Mouse (Mus musculus) midbrain, postnatal 0 days (tissue): ENCODE data around the gene 6720489N17Rik. TPM values are rescaled to one million over a fixed set of nuclear protein-coding genes. Genes with fewer than 3 reads are reported as not detected.
"Not testable (repeated sequence)": the region's sequence is repeated elsewhere in the genome, so short reads cannot be mapped to it uniquely, and the experiment has no call there.

Experiments used
- ATAC-seq: fragments of 200-750 bp; cut with Nextera tagmentation; 2 replicates; pipeline ENCODE4 v1.8.0; 2017; ENCODE audit warnings: moderate number of reproducible peaks, mild to moderate bottlenecking, moderate TSS enrichment, moderate library complexity; ENCODE audit not compliant: low FRiP score
- DNase-seq: peaks from one replicate; pipeline ENCODE4 v3.0.0-alpha.2; 2015; ENCODE audit warnings: low spot score
- H3K27ac ChIP-seq: fragments of 300-500 bp; sonication (generic); 2 replicates; pipeline ENCODE4 v1.5.1; 2014; ENCODE audit warnings: low read depth, mild to moderate bottlenecking, low read length, mixed read lengths
- H3K27me3 ChIP-seq: fragments of 300-500 bp; sonication (generic); 2 replicates; pipeline ENCODE4 v1.6.1; 2014; ENCODE audit warnings: low read length, control low read depth, mixed read lengths; ENCODE audit not compliant: insufficient read depth
- H3K36me3 ChIP-seq: fragments of 300-500 bp; sonication (generic); 2 replicates; pipeline ENCODE4 v1.6.1; 2014; ENCODE audit warnings: low read length, control low read depth, mixed read lengths; ENCODE audit not compliant: insufficient read depth
- H3K4me1 ChIP-seq: fragments of 300-500 bp; sonication (generic); 2 replicates; pipeline ENCODE4 v1.6.1; 2014; ENCODE audit warnings: mild to moderate bottlenecking, control low read depth, antibody characterized with exemption, low read length, mixed read lengths; ENCODE audit not compliant: insufficient read depth
- H3K4me2 ChIP-seq: fragments of 300-500 bp; sonication (generic); 2 replicates; pipeline ENCODE4 v1.6.1; 2014; ENCODE audit warnings: low read depth, mild to moderate bottlenecking, low read length, mixed read lengths; ENCODE audit not compliant: poor library complexity, severe bottlenecking
- H3K4me3 ChIP-seq: fragments of 300-500 bp; sonication (generic); 2 replicates; pipeline ENCODE4 v1.5.1; 2014; ENCODE audit warnings: low read depth, mild to moderate bottlenecking, low read length, moderate library complexity
- H3K9ac ChIP-seq: fragments of 300-500 bp; sonication (generic); replicated peaks from 2 replicates; pipeline ENCODE4 v1.6.1; 2014; ENCODE audit warnings: mild to moderate bottlenecking, low read length, moderate library complexity, mixed read lengths; ENCODE audit not compliant: poor library complexity, severe bottlenecking
- H3K9me3 ChIP-seq: fragments of 300-500 bp; sonication (generic); 2 replicates; pipeline ENCODE4 v1.6.1; 2016; ENCODE audit warnings: low read length, control low read depth
- CTCF ChIP-seq: IDR thresholded peaks from 2 replicates; pipeline ENCODE4 v1.5.1; 2016; ENCODE audit warnings: antibody characterized with exemption, mild to moderate bottlenecking
- WGBS: fragments of 180-500 bp; shearing (Covaris S2); extraction: QIAGEN DNeasy Blood & Tissue Kit; methylation state at CpG from one replicate; pipeline ENCODE4 v1.1.7; 2014; 5-methylcytosine and 5-hydroxymethylcytosine counted together
- microRNA-seq: library from miRNA; unstranded; fragments of <30 nt; microRNA quantifications from one replicate; pipeline ENCODE4, GENCODE M21; 2016; ENCODE audit warnings: borderline number of aligned reads
- polyA plus RNA-seq: library from polyadenylated mRNA; unstranded; fragments of >200 nt; fragmentation: Nextera tagmentation; extraction: Ambion mirVana; gene quantifications from 2 replicates; pipeline ENCODE4 v1.2.1, GENCODE M21; 2015
- total RNA-seq: library from RNA; depleted of rRNA; stranded (reverse); fragments of >200 nt; gene quantifications from 2 replicates; pipeline ENCODE4 v1.2.3, GENCODE M21; 2014; rRNA removed

The 6720489N17Rik gene
- total and polyA plus RNA-seq, 2 experiments from 2014 or later: 4.1 to 6.3 TPM

DNA sequence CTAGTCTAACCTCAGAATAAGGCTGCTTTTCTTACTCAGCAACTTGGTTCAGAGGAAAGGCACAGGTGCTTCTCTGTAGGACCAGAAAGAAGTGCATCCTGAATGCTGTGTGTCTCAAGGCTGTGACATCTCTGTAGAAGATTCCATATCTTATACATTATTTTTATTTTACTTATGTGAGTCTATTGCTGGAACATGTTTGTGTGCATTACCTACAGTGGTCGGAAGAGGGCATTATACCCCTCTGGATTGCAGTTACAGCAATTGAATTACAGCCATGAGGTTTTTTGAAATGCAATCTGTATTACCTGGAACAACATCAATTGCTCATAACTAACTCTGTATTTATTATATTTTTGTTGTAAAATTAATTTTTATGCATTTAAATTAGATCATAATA lies 62.3 kb downstream of the 6720489N17Rik start:
- not testable (repeated sequence) for ATAC-seq, H3K9ac ChIP-seq, H3K9me3 ChIP-seq, H3K27ac ChIP-seq, H3K27me3 ChIP-seq, H3K4me3 ChIP-seq, H3K36me3 ChIP-seq, DNase-seq, H3K4me2 ChIP-seq, H3K4me1 ChIP-seq
- peak; percentile 36; the same call in 1 of the 2 replicates for TF ChIP-seq CTCF
- 19% methylated on average over 1 of the region's 1 CpGs for WGBS

DNA sequence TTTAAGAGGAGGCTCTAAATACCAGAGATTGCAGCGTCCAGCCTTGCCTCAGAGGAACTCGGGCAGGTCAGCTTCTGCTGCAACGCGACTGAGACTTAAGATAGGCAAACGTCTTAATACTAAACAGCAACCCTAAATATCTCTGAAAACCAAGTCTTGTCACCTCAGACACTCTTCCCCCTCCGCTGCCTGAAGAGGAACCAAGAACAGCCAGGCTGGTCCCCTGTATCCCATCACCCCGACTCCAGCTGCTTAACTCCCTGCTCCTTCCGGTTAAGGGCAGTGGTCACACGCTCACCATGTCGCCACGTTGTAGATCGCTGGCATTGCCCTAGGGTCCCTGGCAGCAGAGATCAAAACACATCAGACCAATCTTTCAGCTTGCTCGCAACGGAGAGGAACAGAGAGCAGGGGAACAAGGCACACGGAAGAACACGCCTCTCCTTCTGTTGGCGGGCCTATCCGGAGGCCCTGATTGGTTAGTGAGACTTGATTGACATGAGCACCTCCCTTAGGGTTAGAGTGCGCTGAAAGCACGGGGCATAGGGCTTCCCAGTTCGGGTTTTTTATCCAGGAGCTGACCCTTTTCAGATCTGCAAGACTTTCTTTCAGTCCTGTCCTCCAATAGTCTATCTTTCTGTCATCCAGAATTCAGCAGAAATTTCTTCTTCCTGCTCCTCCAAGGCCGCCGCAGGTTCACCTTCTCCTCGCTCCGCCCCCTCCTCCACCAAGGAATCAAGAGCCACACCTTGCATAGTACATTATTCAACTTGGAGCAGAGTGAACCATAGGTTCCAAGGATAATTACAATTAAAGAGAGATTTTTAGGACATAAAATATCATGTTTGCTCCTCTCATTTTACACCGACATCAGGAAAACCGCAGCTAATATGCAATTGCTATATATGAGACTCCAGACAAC lies 65.5 kb downstream of the 6720489N17Rik start, which contains the start of gene Zfp935:
Gene Zfp935 (minus strand): TSS at position 323 of the 922 bp plus-strand sequence.
- not testable (repeated sequence) for H3K27me3 ChIP-seq, H3K36me3 ChIP-seq, H3K4me1 ChIP-seq, H3K9ac ChIP-seq, H3K9me3 ChIP-seq, H3K27ac ChIP-seq, ATAC-seq
- Histone ChIP-seq H3K4me2 (peak within 1 kb of the TSS; percentile 32; the same call in 1 of the 2 replicates), H3K4me3 (peak within 1 kb of the TSS; percentile 35)
- peak; percentile 0 for DNase-seq
- WGBS: 3% methylated on average over 25 of the region's 27 CpGs

Small RNA genes within 50 kb of the gene (microRNA-seq; reads per million reads assigned to microRNA genes)
- not detected for gene Gm24020

Other genes starting within 250 kb of the 6720489N17Rik start
- gene Gm3604, start 241.0 kb downstream of the 6720489N17Rik start, total RNA-seq: 1.7 and 2.3 TPM in 2 replicates
- gene Gm3604, start 241.0 kb downstream of the 6720489N17Rik start, polyA plus RNA-seq: 2.2 and 2.4 TPM in 2 replicates
- gene Gm49359, start 157.3 kb downstream of the 6720489N17Rik start, total RNA-seq: 7.4 and 10.4 TPM in 2 replicates
- 7.3 and 8.1 TPM in 2 replicates for gene Gm49359, start 157.3 kb downstream of the 6720489N17Rik start, polyA plus RNA-seq
- not detected in 2 replicates for gene Zfp935, start 65.7 kb downstream of the 6720489N17Rik start, total RNA-seq
- gene Zfp935, start 65.7 kb downstream of the 6720489N17Rik start, polyA plus RNA-seq: 0.31 TPM in 1 of 2 replicates, not detected in the other
- gene Zfp934, start 53.0 kb downstream of the 6720489N17Rik start, total RNA-seq: 4.0 and 7.7 TPM in 2 replicates
- 6.3 and 7.3 TPM in 2 replicates for gene Zfp934, start 53.0 kb downstream of the 6720489N17Rik start, polyA plus RNA-seq
- 15.0 and 17.6 TPM in 2 replicates for gene Platr25, start 136.5 kb upstream of the 6720489N17Rik start, total RNA-seq
- gene Platr25, start 136.5 kb upstream of the 6720489N17Rik start, polyA plus RNA-seq: 17.1 and 17.6 TPM in 2 replicates
- gene Gm5141, start 161.6 kb upstream of the 6720489N17Rik start, total RNA-seq: 4.5 and 4.8 TPM in 2 replicates
- 4.5 and 4.6 TPM in 2 replicates for gene Gm5141, start 161.6 kb upstream of the 6720489N17Rik start, polyA plus RNA-seq
- gene Fbp2, start 234.2 kb upstream of the 6720489N17Rik start, total RNA-seq: 0.16 and 0.24 TPM in 2 replicates
- gene Fbp2, start 234.2 kb upstream of the 6720489N17Rik start, polyA plus RNA-seq: 1.5 and 1.7 TPM in 2 replicates